Mouse (Mus musculus) bone marrow, adult 2 months (tissue): ENCODE results near the gene Slc4a1. TPM values are rescaled to one million over a fixed set of nuclear protein-coding genes. Genes with fewer than 3 reads are reported as not detected.
A peak's percentile ranks its signal among the peaks of the same experiment; 100 is the strongest.

ENCODE experiments used
- H3K27ac ChIP-seq: fragments of 200-500 bp; 2 replicates; pipeline ENCODE4 v1.5.1; 2012; ENCODE audit warnings: low read depth, mild to moderate bottlenecking, control low read depth, inconsistent platforms, low read length; ENCODE audit not compliant: control insufficient read depth, poor library complexity, insufficient read depth
- H3K4me1 ChIP-seq: fragments of 200-500 bp; 2 replicates; pipeline ENCODE4 v1.6.1; 2011; ENCODE audit warnings: low read length; ENCODE audit not compliant: control insufficient read depth, insufficient read depth
- H3K4me3 ChIP-seq: fragments of 200-500 bp; replicated peaks from 2 replicates; pipeline ENCODE3; 2011; ENCODE audit warnings: mild to moderate bottlenecking, low read depth, low read length, control low read depth; ENCODE audit not compliant: control insufficient read depth
- CTCF ChIP-seq: fragments of 200-500 bp; IDR thresholded peaks from 2 replicates; pipeline ENCODE4 v1.5.1; 2011; ENCODE audit warnings: low read length, control low read depth; ENCODE audit not compliant: control insufficient read depth, insufficient read depth
- POLR2A ChIP-seq: fragments of 200-500 bp; IDR thresholded peaks from 2 replicates; pipeline ENCODE4 v1.6.1; 2011; ENCODE audit warnings: low read depth, mild to moderate bottlenecking, control low read depth, low read length, borderline replicate concordance; ENCODE audit not compliant: control insufficient read depth
- WGBS: fragments of 180-500 bp; shearing (Covaris S2); methylation state at CpG from one replicate; pipeline ENCODE4 v1.1.7; 2018; 5-methylcytosine and 5-hydroxymethylcytosine counted together
- polyA plus RNA-seq: library from polyadenylated mRNA; stranded (reverse); fragments of >200 nt; gene quantifications from 2 replicates; pipeline ENCODE4 v1.2.4, GENCODE M21; 2011; ENCODE audit warnings: low replicate concordance; ENCODE audit not compliant: missing spikeins, insufficient read depth, insufficient read length

The Slc4a1 gene
- polyA plus RNA-seq, 1 experiment, result 762 TPM

DNA sequence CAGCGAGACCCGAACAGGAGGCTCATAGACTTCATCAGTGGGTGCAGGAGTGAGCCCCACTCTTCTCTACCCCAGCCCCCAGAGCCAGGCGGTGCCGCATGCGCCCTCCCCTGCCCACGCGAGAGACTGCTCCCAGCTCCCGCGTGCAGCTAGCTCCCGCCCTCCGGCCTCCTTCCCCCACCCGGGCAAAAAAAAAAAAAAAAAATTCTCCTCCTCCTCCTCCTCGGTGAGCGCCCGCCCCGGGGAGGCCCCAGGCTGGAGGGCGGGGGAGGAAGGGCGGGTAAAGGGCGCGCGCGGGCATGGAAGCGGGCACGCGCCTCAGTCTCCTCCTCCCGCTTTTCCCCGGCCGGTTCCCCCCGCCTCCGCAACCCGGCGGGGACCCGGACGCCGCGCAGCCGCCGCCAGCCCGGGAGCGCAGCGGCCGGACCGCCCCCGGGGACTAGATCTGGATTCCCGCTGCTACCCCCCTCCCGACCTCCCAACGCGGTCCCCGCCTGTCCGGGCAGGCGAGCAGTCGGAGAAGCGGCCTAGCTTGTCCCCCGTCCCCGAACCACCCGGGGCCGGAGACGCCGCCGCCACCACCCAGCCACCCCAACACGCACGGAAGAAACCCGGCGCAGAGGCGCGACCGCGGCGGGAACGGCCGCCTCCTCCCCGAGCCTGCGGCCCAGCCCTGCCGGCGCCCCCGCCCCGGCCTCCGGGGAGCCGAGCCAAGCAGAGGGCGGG lies 49.3 kb downstream of the Slc4a1 start:
- H3K4me1 ChIP-seq, result peaks cover 5% of the 10 kb centered on the region
- peak; percentile 70; the same call in 1 of the 2 replicates for TF ChIP-seq POLR2A
- TF ChIP-seq CTCF, result no peak
- WGBS, result 1% methylated on average over 71 of the region's 80 CpGs

DNA sequence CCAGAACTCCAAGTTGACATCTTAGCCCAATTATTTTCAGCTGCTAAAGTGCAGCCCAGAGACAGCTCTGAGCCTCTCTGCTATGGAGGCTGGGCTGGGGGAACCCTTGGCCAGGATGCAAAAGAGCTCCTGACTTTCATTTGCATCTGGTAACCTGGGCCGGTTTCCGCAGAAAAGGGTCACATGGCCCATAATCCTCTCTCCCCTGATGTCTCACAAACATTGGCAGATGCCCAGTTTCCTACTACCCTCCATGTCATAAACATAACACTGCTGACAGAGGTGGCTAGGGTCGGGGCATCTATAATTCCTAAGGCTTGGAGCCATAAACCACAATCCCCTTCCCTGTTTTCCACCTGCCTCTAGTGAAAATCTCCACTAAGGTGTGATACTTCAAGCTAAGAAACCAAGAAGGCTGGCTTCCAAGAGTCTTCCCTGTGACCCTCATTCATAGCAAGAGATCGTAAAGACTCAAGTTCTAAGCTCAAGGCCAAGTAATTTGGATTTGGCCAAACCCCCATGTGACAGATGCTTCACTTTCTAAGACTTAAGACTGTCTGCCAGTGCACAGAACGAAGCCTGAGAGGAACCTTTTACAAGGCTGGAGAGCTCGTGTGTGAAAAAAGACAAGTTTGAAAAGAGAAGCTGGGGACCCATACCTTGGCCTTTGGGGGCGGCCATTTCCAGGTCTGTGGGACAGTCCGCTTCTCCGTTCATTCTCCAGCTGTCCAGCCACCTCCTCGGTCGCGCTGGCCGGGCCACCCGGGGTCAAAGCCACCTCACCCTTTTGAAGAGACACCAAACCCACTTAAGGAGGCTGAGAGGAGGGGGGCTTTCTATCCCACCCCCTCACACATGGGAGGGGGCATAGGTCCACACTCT lies 50.1 kb downstream of the Slc4a1 start:
- H3K4me3 ChIP-seq, result peak overlapping the region; percentile 75
- 13% methylated on average over 14 of the region's 14 CpGs for WGBS
- peak overlapping the region; percentile 54 for H3K27ac ChIP-seq
- TF ChIP-seq CTCF (no peak), POLR2A (no peak)
- H3K4me1 ChIP-seq, result peaks cover 5% of the 10 kb centered on the region

More for the DNA sequence above, 49.3 kb downstream of the Slc4a1 start:
- peak overlapping the region; percentile 87 for H3K4me3 ChIP-seq
- H3K27ac ChIP-seq, result peak overlapping the region; percentile 99

DNA sequence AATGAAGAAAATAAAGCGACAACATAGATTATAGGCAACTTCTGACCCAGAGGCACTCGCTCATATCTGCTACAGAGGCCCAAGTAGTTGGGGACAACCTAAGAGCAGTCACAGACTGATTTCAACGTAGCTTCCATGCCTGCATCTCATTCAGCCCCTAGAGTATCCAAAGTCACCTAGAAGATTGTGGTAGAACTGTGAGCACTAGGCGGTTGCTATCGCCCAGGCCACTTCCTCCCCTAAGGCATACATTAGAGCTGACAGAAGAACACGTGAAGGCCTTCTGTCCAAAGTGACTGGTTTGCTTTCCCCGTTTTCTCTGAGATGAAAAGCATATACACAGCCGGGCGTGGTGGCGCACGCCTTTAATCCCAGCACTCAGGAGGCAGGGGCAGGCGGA lies 51.7 kb downstream of the Slc4a1 start:
- TF ChIP-seq POLR2A, result no peak
- TF ChIP-seq CTCF, result no peak
- Histone ChIP-seq H3K27ac (no peak overlapping the region), H3K4me3 (no peak overlapping the region), H3K4me1 (peaks cover 3% of the 10 kb centered on the region; the same call in 1 of the 2 replicates)
- WGBS, result 80% methylated on average over 12 of the region's 12 CpGs

DNA sequence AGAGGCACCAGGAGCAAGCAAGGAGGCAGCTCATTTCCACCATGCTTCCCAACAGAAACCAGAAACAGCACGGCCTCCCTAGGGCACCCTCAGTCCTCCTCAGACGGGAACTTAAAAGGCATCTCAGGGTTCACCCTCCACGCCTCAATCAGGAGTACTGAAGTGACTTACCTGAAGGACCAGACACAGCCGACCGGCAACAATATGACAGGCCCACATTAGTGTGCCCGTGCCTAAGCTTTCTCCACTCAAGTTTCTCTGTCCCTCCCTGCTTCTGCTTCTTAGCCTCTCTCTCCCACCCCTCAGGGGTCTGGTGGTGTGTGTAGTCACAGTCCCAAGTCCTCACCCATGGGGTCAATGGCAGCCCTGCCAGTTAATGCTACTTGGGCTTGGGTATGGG lies 53.4 kb downstream of the Slc4a1 start:
- no peak overlapping the region for H3K4me3 ChIP-seq
- no peak for TF ChIP-seq POLR2A
- TF ChIP-seq CTCF, result no peak
- H3K4me1 ChIP-seq, result peaks cover 3% of the 10 kb centered on the region; the same call in 1 of the 2 replicates
- WGBS, result 74% methylated on average over 6 of the region's 6 CpGs
- H3K27ac ChIP-seq, result 0 out of 2 replicates have a peak overlapping the region, but pooled peaks have one; percentile 40

DNA sequence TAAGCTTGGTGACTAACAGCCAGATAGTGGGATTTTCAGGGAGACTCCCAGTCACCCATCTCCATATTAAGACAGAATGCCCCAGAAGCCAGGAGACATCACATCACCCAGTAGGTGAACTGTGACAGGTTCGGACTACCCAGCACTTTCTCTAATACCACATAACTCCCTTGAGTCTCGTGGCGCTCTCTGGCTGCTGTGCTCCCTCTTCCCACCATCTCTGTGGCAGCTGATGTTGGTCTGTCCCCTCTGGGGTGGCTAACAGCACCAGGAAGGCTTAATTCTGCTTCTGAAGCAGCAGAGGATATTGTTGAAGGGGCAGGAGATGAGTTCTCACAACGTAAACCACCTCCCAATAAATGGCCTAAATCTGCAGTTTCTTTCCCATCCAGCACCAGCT lies 54.0 kb downstream of the Slc4a1 start:
- 84% methylated on average over 4 of the region's 4 CpGs for WGBS
- no peak for TF ChIP-seq POLR2A
- no peak for TF ChIP-seq CTCF
- Histone ChIP-seq H3K4me1 (peaks cover 3% of the 10 kb centered on the region; the same call in 1 of the 2 replicates), H3K4me3 (no peak overlapping the region), H3K27ac (no peak overlapping the region)

DNA sequence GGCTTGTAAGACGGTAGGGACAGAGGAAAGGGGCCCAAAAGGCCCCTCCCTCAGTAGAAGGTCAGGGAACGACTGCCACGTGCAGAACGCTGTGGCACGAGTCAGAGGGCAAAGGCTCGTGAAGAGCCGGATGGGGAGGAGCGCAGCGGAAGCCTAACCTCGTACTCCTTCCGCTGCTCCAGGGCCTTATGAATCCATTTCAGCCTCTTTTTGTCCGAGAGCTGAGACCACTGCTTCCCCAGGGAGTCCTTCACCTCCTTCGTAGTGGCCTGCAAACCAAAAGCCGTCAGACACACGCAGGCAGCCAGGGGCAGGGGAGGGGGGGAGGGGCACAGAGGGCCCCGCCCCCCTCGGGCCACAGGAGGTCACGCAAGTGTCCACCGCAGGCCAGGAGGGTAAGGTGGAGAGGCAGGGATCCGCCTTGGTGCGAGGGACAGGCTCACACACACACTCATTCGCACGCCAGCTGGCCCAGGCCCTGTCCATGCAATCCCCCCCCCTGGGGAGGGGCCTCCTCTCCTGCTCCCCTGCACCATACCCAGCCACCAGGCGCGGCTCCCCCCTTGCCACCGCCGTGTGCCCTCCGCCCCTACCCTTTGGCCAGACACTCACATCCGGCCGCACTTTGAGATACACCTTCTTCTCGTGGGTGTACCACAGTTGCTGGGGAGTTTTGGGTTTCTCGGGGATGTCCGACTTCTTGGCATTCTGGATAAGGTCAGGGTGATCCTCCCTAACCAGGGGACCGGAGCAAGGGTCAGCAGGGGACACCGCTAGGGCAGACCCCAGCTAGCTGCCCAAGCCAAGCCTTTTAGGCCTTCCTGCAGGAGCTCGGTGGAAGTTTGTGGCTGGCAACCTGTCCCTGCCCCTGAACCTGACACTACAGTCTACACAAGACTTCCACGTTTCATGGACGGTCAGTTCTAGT lies 55.0 kb downstream of the Slc4a1 start:
- Histone ChIP-seq H3K4me1 (peaks cover 3% of the 10 kb centered on the region; the same call in 1 of the 2 replicates), H3K4me3 (no peak overlapping the region), H3K27ac (no peak overlapping the region)
- no peak for TF ChIP-seq CTCF
- TF ChIP-seq POLR2A, result 0 out of 2 replicates have a peak, but pooled peaks have one; percentile 11
- WGBS, result 83% methylated on average over 38 of the region's 38 CpGs

DNA sequence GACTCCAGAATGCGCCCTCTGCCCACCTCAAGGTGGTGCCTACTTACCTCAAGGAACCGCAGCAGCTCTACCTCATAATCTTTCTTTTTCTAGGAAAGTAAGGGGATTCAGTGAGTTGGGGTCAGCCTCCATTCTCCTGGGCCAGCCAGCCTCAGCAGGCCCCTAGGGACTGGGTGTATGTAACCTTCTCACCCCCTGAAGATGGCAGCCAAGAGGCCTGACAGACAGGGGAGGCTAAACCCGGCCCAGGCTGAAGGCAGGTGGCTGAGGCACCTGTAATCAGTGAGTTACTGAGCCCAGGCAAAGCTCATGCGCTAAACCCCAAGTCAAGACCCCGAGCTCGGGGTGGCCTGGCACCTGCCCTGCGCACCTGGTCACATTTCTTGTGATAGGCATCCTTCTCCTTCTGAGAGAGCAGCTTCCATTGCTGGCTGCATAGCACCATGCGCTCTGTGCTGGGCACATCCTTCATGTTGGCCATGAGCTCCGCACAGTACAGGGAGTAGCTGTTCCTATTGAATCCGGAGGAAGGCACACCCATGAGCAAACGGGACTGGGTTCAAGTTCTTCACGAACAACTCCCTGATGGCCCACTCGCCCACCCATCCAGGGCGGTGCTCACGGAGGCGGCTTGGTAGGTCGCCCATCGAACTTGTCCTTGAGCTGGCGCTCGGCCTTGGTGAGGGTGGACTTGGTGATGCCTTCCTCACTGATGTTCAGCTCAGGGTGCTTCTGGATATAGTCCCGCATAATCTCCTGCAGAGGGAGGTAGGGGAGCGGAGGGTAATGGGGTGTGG lies 56.0 kb downstream of the Slc4a1 start:
- H3K27ac ChIP-seq, result no peak overlapping the region; the same call in 1 of the 2 replicates
- 83% methylated on average over 22 of the region's 22 CpGs for WGBS
- no peak for TF ChIP-seq CTCF
- no peak; the same call in 1 of the 2 replicates for TF ChIP-seq POLR2A
- peaks cover 2% of the 10 kb centered on the region; the same call in 1 of the 2 replicates for H3K4me1 ChIP-seq
- no peak overlapping the region for H3K4me3 ChIP-seq
